Mouse (Mus musculus): ENCODE results near the gene Shb. TPM values are rescaled to one million over a fixed set of nuclear protein-coding genes. Genes with fewer than 3 reads are reported as not detected.

The Shb gene
- polyA plus RNA-seq, 2 experiments = 5.0 to 8.8 TPM

- no peak for ATAC-seq (ENCODE audit: insufficient read depth)
- Histone ChIP-seq H3K4me1 (replicated peaks; ENCODE audit: control insufficient read depth in 2 of 2, insufficient read depth in 2 of 2, low read length in 1 of 2) (no peaks in the 10 kb centered on the region), H3K27me3 (ENCODE audit: control insufficient read depth, insufficient read depth, low read length) (no peaks in the 10 kb centered on the region), H3K4me3 (ENCODE audit: insufficient read depth in 1 of 2, low read depth in 2 of 2, low read length in 2 of 2) (no peak overlapping the region), H3K9me3 (ENCODE audit: control insufficient read depth, low read length) (no peaks in the 10 kb centered on the region), H3K27ac (no peak overlapping the region), H3K9ac (replicated peaks) (no peak overlapping the region), H3K4me2 (ENCODE audit: low read depth) (no peak overlapping the region), H3K36me3 (replicated peaks; ENCODE audit: control insufficient read depth, insufficient read depth, low read depth) (no peaks in the 10 kb centered on the region)
- no peak for TF ChIP-seq CTCF (IDR thresholded peaks at IDR 0.05; ENCODE audit: low read depth)
- no peak for TF ChIP-seq EP300 (IDR thresholded peaks at IDR 0.05; ENCODE audit: low read depth)
- DNase-seq (ENCODE audit: low read depth in 3 of 3, low spot score in 3 of 3) = no peak
- WGBS (ENCODE audit: insufficient replicate concordance) = 46% methylated on average over 8 of the region's 8 CpGs
Observed at GRCm38 (mm10) chr4:45545851-45546250, 13.6 kb upstream of the Shb start.

- no peaks in the 10 kb centered on the region for H3K9me3 ChIP-seq (ENCODE audit: control insufficient read depth, low read length)
- H3K36me3 ChIP-seq (replicated peaks; ENCODE audit: control insufficient read depth, insufficient read depth, low read depth) = no peaks in the 10 kb centered on the region
- H3K9ac ChIP-seq (replicated peaks) = no peak overlapping the region
- TF ChIP-seq EP300 (IDR thresholded peaks at IDR 0.05; ENCODE audit: low read depth) (no peak), CTCF (IDR thresholded peaks at IDR 0.05; ENCODE audit: low read depth) (no peak)
- WGBS (ENCODE audit: insufficient replicate concordance) = 74% methylated on average over 3 of the region's 3 CpGs
- ATAC-seq (ENCODE audit: insufficient read depth) (no peak), DNase-seq (ENCODE audit: low read depth in 3 of 3, low spot score in 3 of 3) (no peak)
- no peak overlapping the region for H3K27ac ChIP-seq
- H3K4me3 ChIP-seq (ENCODE audit: insufficient read depth in 1 of 2, low read depth in 2 of 2, low read length in 2 of 2) = no peak overlapping the region
- no peaks in the 10 kb centered on the region for H3K27me3 ChIP-seq (ENCODE audit: control insufficient read depth, insufficient read depth, low read length)
- H3K4me1 ChIP-seq (replicated peaks; ENCODE audit: control insufficient read depth in 2 of 2, insufficient read depth in 2 of 2, low read length in 1 of 2) = no peaks in the 10 kb centered on the region
- no peak overlapping the region for H3K4me2 ChIP-seq (ENCODE audit: low read depth)
Observed at GRCm38 (mm10) chr4:45543481-45544051, 11.3 kb upstream of the Shb start.

- H3K4me3 ChIP-seq (ENCODE audit: insufficient read depth in 1 of 2, low read depth in 2 of 2, low read length in 2 of 2) = no peak overlapping the region
- no peak for TF ChIP-seq CTCF (IDR thresholded peaks at IDR 0.05; ENCODE audit: low read depth)
- TF ChIP-seq EP300 (IDR thresholded peaks at IDR 0.05; ENCODE audit: low read depth) = no peak
- DNase-seq (ENCODE audit: low read depth in 3 of 3, low spot score in 3 of 3) = no peak
- no peaks in the 10 kb centered on the region for H3K36me3 ChIP-seq (replicated peaks; ENCODE audit: control insufficient read depth, insufficient read depth, low read depth)
- no peaks in the 10 kb centered on the region for H3K27me3 ChIP-seq (ENCODE audit: control insufficient read depth, insufficient read depth, low read length)
- no peaks in the 10 kb centered on the region for H3K4me1 ChIP-seq (replicated peaks; ENCODE audit: control insufficient read depth in 2 of 2, insufficient read depth in 2 of 2, low read length in 1 of 2)
- H3K9me3 ChIP-seq (ENCODE audit: control insufficient read depth, low read length) = no peaks in the 10 kb centered on the region
- H3K27ac ChIP-seq = no peak overlapping the region
- no peak for ATAC-seq (ENCODE audit: insufficient read depth)
- no peak overlapping the region for H3K9ac ChIP-seq (replicated peaks)
- H3K4me2 ChIP-seq (ENCODE audit: low read depth) = no peak overlapping the region
- 62% methylated on average over 15 of the region's 15 CpGs for WGBS (ENCODE audit: insufficient replicate concordance)
Observed at GRCm38 (mm10) chr4:45540151-45540933, 8.1 kb upstream of the Shb start.

GRCm38 (mm10) chr4:45539187-45539586 lies 6.9 kb upstream of the Shb start:
- H3K4me3 ChIP-seq (ENCODE audit: insufficient read depth in 1 of 2, low read depth in 2 of 2, low read length in 2 of 2) = no peak overlapping the region
- TF ChIP-seq EP300 (IDR thresholded peaks at IDR 0.05; ENCODE audit: low read depth) (no peak), CTCF (IDR thresholded peaks at IDR 0.05; ENCODE audit: low read depth) (no peak)
- H3K4me2 ChIP-seq (ENCODE audit: low read depth) = no peak overlapping the region
- DNase-seq (ENCODE audit: low read depth in 3 of 3, low spot score in 3 of 3) (no peak), ATAC-seq (ENCODE audit: insufficient read depth) (no peak)
- no peak overlapping the region for H3K27ac ChIP-seq
- H3K27me3 ChIP-seq (ENCODE audit: control insufficient read depth, insufficient read depth, low read length) = no peaks in the 10 kb centered on the region
- no peak overlapping the region for H3K9ac ChIP-seq (replicated peaks)
- H3K36me3 ChIP-seq (replicated peaks; ENCODE audit: control insufficient read depth, insufficient read depth, low read depth) = no peaks in the 10 kb centered on the region
- H3K4me1 ChIP-seq (replicated peaks; ENCODE audit: control insufficient read depth in 2 of 2, insufficient read depth in 2 of 2, low read length in 1 of 2) = no peaks in the 10 kb centered on the region
- H3K9me3 ChIP-seq (ENCODE audit: control insufficient read depth, low read length) = no peaks in the 10 kb centered on the region

- DNase-seq (ENCODE audit: low read depth in 3 of 3, low spot score in 3 of 3) (no peak), ATAC-seq (ENCODE audit: insufficient read depth) (no peak)
- 29% methylated on average over 1 of the region's 1 CpGs for WGBS (ENCODE audit: insufficient replicate concordance)
Observed at GRCm38 (mm10) chr4:45533436-45533940, 1.2 kb upstream of the Shb start.

More at GRCm38 (mm10) chr4:45533436-45533940, 1.2 kb upstream of the Shb start:
- Histone ChIP-seq H3K27ac (no peak overlapping the region), H3K4me3 (ENCODE audit: insufficient read depth in 1 of 2, low read depth in 2 of 2, low read length in 2 of 2) (no peak overlapping the region), H3K27me3 (ENCODE audit: control insufficient read depth, insufficient read depth, low read length) (no peaks in the 10 kb centered on the region; the same call in none of the 2 replicates), H3K9me3 (ENCODE audit: control insufficient read depth, low read length) (no peaks in the 10 kb centered on the region), H3K4me2 (ENCODE audit: low read depth) (no peak overlapping the region), H3K4me1 (replicated peaks; ENCODE audit: control insufficient read depth in 2 of 2, insufficient read depth in 2 of 2, low read length in 1 of 2) (peaks cover 13 to 17% of the 10 kb centered on the region in 2 experiments), H3K36me3 (replicated peaks; ENCODE audit: control insufficient read depth, insufficient read depth, low read depth) (no peaks in the 10 kb centered on the region), H3K9ac (replicated peaks) (no peak overlapping the region)
- no peak for TF ChIP-seq EP300 (IDR thresholded peaks at IDR 0.05; ENCODE audit: low read depth)
- TF ChIP-seq CTCF (IDR thresholded peaks at IDR 0.05; ENCODE audit: low read depth) = no peak
